Mouse (Mus musculus): ENCODE data around the gene Rpl27.
"Not testable (repeated sequence)": the region's sequence is repeated elsewhere in the genome, so short reads cannot be mapped to it uniquely, and the experiment has no call there.

Rpl27 gene

GRCm38 (mm10) chr11:101442127-101442693, at the start of gene Rpl27:
Gene Rpl27 (plus strand): TSS chr11:101442298.
- DNase-seq, result peak; percentile 99

DNA sequence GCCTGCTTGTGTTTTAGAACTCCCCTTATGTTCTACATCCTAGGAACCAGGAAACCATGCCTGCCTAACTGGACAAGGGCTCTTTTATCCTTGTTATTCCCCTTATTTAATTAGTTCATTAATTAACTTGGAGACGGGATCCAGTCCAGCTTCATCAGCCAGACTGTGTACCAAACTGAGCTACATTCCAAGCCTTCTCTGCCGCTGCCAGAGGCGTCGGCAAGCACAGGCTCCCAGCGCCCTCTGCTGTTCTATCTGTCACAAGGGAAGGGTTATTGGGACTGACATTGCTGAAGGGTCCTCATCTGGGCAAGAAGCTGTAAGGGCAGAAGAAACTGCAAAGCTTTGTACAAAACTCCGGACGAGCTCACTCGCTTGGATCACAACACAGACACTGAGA, 47.0 kb upstream of the Rpl27 start:
- peak; percentile 72 for DNase-seq

DNA sequence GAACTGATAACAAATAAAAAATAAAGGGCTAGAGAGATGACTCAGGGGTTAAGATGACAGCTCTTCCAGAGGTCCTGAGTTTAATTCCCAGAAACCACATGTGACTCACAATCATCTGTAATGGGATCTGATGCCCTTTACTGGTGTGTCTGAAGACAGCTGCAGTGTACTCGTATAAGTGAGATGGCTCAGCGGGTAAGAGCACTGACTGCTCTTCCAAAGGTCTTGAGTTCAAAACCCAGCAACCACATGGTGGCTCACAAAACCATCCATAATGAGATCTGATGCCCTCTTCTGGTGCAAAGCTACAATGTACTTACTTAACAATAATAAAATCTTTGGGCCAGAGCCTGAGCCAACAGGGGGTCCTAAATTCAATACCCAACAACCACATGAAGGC, 26.8 kb upstream of the Rpl27 start:
- no peak for DNase-seq

GRCm38 (mm10) chr11:101416433-101417100, 25.5 kb upstream of the Rpl27 start:
- DNase-seq, result no peak

DNA sequence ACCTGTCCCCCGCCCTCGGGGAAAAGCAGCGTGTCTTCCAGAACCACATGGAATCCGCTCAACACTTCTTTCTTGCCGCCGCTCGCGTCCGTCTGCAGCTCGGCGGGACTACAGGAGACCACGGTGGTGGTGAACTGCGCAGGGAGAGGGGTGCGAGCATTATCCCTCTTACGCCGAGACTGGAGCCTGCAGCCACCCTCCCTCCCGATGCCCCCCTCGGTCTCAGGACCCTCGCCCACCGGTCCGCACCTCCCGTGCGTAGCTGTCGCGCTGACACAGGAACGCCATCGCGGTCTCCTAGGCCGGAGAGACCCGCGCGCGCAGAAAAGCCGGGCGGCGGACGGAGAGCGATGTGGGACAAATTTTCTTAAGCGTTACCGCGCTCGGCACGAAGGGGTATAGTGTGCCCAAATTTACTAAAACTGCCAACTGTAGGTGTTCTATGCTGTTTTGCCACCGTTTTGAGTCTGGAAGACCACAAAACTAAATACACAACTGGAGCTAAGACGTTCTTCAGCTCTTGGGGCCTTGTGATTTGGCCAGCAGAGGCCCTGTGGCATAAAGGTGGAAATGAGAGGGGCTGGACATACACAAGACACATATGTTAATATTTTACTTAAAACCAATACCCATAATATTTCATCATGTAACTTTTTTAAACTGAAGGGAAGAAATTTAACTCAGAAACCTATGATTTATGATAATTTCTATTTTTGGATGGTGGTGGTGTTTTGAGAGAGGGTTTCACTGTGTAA, 24.8 kb upstream of the Rpl27 start, which contains the start of gene Aarsd1:
TSS of gene Aarsd1 (minus strand) at position 515 of the 755 bp plus-strand sequence.
- peak; percentile 90 for DNase-seq

GRCm38 (mm10) chr11:101418991-101419390, 23.1 kb upstream of the Rpl27 start:
- peak; percentile 70 for DNase-seq

- DNase-seq, result no peak
Observed at GRCm38 (mm10) chr11:101419610-101420009, 22.5 kb upstream of the Rpl27 start.

DNA sequence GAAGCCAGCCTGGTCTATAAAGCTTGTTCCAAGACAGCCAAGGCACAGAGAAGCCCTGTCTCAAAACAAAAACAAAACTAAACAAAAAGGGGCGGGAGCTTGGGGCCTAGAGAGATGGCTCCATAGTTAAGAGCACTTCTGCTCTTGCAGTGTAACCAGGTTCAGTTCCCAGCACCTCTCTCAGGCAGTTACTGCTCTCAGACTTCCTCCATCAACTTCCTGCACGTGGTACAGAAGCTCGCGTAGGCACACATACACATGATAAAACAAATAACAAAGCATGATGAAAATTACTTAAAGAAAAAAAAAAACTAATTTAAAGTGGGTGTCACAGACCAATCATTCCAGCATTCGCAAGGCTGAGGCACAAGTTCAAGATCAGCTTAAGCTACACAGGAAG, 21.9 kb upstream of the Rpl27 start:
- no peak for DNase-seq

DNA sequence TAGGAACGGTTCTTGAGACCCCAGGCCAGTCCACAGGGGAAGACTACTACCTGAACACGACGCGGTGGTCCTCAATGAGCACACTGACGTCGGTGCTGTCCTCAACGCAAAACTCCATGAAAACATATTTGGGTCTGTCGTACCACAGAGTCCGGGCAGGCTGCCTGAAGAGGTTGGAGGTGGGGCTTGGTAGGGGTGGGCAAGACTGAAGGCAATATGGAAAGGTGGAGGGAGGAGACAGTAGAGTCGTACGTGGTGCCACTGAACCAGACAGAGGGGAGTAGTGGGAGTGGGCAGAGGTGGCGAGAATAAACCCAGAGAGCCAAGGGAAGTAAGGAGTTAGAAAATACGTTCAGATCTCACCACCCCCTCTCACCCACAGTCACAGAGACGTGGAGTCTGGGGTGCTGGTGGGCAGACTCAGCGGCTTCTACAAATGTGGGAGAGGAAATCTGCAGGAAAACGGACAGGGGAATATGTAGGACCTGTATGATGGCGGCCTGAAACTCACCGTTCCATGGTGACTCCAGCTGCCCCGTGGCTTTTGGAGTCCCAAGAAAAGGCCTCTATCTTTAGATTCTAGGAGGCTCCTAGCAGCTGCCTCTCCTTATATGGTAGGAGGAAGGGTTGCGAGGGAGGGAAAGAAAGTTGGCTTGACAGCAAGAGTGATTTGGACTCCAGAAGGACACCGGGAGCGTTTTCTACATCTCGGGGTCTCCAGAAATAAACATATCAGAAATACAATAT, 17.8 kb upstream of the Rpl27 start, which contains the start of gene Gm27029:
TSS of gene Gm27029 (minus strand) at position 692 of the 747 bp plus-strand sequence.
- DNase-seq, result peak; percentile 63

GRCm38 (mm10) chr11:101424925-101425813, 16.9 kb upstream of the Rpl27 start, which contains the start of the genes Rundc1 and Ptges3l:
Gene Rundc1 (plus strand): TSS chr11:101425085.
Gene Ptges3l (minus strand): TSS chr11:101425333.
- DNase-seq, result peak; percentile 98

DNA sequence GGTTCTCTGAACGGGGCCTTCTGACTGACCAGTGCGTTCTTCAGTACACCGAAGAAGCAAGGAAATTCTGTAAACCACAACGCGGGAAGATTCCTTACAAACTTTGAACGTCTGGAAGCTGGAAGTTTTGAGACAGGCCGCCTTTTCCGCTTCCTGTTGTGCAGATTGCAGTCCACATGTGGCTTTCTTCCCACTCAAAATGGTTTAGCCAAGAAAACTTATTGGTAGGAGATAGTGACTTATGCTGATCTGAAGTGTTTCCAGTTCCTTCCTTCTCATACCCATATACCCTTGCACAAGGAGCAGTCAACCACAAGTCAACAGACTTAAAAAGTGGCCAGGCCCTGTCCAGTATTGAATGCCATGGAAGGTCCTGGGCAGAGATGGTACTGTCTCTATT, 15.9 kb upstream of the Rpl27 start:
- no peak for DNase-seq

DNA sequence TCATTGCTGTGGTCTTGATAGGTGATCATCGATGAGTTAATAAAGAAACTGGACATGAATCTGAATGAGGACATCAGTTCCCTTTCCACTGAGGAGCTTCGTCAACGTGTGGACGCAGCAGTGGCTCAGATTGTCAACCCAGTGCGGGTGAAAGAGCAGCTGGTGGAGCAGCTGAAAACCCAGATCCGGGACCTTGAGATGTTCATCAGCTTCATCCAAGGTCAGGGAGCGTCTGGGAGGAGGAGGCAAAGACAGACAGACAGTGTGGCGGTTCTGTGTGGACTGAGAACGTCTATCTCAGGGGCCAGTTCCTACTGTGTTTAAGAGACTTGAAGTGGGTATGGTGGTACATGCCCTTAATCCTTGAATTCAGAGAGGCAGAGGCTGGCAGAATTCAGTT, 10.8 kb upstream of the Rpl27 start:
- DNase-seq, result no peak

GRCm38 (mm10) chr11:101433396-101433795, 8.7 kb upstream of the Rpl27 start:
- no peak for DNase-seq

- DNase-seq, result no peak
Observed at GRCm38 (mm10) chr11:101435831-101436230, 6.3 kb upstream of the Rpl27 start.

DNA sequence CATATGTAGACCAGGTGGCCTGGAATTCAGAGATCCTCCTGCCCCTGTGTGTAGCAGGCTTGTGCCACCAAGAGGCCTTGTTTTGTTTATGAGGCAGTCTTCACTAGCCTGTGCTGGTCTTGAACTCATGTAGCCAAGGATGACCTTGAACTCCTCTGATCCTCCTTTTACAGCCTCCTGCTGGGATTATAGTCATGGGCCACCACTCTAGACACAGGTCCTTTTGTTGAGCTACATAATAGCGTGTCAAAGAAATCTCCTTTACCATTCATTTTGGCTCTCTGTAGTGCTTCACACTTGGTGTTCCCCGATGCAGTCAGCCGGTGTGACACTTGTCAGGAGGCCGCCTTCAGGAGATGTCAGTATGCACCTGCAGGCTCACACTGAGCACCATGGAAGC, 5.2 kb upstream of the Rpl27 start:
- no peak for DNase-seq

GRCm38 (mm10) chr11:101438006-101438405, 4.1 kb upstream of the Rpl27 start:
- not testable (repeated sequence) for DNase-seq

GRCm38 (mm10) chr11:101441450-101442126, 510 bp upstream of the Rpl27 start:
- DNase-seq, result not testable (repeated sequence)

GRCm38 (mm10) chr11:101442760-101443159, 662 bp downstream of the Rpl27 start:
- DNase-seq, result no peak

GRCm38 (mm10) chr11:101446319-101446718, 4.2 kb downstream of the Rpl27 start:
- no peak for DNase-seq

DNA sequence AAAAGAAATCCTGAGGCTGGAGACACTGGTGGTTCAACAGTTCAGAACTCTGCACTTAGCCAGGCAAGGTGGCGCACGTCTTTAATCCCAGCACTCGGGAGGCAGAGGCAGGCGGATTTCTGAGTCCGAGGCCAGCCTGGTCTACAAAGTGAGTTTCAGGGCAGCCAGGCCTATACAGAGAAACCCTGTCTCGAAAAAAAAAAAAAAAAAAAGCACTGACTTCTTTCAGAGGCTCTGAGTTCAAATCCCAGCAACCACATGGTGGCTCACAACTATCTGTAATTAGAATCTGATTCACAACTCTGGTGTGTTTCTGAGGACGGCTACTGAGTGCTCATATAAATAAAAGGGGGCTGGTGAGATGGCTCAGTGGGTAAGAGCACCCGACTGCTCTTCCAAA, 4.8 kb downstream of the Rpl27 start:
- DNase-seq, result not testable (repeated sequence)

DNA sequence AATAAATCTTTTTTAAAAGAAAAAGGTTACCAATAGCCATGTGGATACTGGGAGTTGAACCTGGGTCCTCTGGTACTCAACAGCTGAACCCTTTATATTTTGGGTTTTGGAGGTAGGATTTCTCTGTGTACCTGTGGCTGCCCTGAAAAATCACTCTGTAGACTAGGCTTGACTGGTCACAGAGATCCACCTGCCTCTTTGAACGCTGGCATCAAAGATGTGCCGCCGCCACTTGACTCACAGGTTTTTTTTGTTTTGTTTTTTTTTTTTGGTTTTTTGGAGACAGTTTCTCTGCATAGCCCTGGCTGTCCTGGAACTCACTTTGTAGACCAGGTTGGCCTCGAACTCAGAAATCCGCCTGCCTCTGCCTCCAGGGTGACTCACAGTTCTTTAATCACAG, 5.7 kb downstream of the Rpl27 start:
- DNase-seq, result no peak
